Comparison of ENCODE assay signal across 10 mouse cellular contexts in the genomic region with DNA sequence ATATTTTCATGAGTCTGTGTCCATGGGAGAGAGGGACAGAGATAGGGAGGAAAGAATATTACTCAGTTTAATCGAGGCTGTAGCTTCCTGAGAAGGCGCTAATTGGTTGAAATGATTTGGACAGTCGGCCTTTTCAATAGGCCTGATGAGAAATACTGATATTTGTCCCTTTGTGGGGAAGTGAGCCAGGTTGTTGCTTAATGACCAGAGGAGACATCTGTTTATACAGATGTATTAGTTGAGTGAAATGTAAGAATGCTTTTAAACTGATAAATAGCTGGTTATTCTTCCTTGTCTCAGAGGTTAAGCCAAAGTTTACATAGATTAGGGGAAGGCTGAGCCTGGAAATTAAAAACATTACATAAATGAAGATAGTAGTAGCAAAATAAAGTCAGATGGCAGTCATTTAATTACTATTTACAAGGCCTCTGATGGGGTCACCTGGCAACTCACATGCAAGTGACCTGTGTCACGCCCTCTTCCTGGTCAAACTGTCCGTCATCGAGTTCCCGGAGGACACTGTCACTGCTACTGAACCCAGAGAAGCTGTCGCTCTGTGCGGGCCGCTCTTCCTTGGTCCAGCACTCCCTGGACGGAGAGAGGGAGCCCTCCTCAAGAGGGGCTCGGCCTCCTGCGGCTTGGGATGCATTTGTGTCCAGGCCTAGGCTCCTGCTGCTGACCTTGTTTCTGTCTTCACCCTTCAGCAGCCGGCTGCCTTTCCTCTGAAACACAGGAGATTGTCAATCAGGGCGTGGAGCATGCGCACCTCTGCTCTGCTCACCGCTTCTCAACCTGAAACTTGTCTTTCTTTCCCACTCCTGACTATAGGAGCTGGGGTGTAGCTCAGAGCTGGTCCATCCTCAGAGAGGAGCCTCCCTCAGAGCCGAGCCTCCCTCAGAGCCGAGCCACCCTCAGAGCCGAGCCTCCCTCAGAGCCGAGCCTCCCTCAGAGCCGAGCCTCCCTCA. TPM values are rescaled to one million over a fixed set of nuclear protein-coding genes. Genes with fewer than 3 reads are reported as not detected.
DNase-seq lines count a peak whose midpoint lies in the region; ATAC-seq and TF ChIP-seq lines count a peak whose summit lies in the region.
"Had no signal": no experiment of that assay in that cellular context is flagged by ENCODE, and none has a peak within 500 bp of the region (broad histone marks: within the 10 kb centered on the region; RNA-seq: fewer than 3 reads in every experiment).

No protein-coding gene starts in this region.

- peak overlapping the region; percentile 14; the same call in 1 of the 2 replicates for H3K4me2 ChIP-seq in forebrain, embryonic 14.5 days (ENCODE audit: low read length)
- H3K4me2 ChIP-seq in liver, postnatal 0 days (ENCODE audit: low read depth, low read length) = peak overlapping the region; percentile 32; the same call in 1 of the 2 replicates

- H3K4me3 ChIP-seq in ES-E14 (ENCODE audit: insufficient read depth in 1 of 2, low read depth in 1 of 2, low read length in 2 of 2, poor library complexity in 1 of 2, severe bottlenecking in 1 of 2) = peak overlapping the region; percentile 29 to 38; a peak in 3 of 4 replicates
- no peak overlapping the region for H3K4me3 ChIP-seq in forebrain, embryonic 14.5 days (ENCODE audit: low read depth, low read length)
- no peak overlapping the region for H3K4me3 ChIP-seq in liver, postnatal 0 days (ENCODE audit: low read depth, low read length)

- no peaks in the 10 kb centered on the region for H3K9me3 ChIP-seq in ES-E14 (ENCODE audit: control insufficient read depth, insufficient read depth, low read depth, low read length)
- H3K9me3 ChIP-seq in forebrain, embryonic 14.5 days (replicated peaks; ENCODE audit: control insufficient read depth, low read length) = 0 out of 2 replicates have a peak, but pooled peaks cover 5% of the 10 kb centered on the region
- no peaks in the 10 kb centered on the region for H3K9me3 ChIP-seq in liver, postnatal 0 days (ENCODE audit: low read length)

- TF ChIP-seq EP300 in liver, postnatal 0 days (IDR thresholded peaks at IDR 0.05; ENCODE audit: low read depth) = no peak

- H3K4me1 ChIP-seq in ES-E14 (ENCODE audit: control insufficient read depth in 2 of 2, insufficient read depth in 2 of 2, low read length in 2 of 2, poor library complexity in 1 of 2) = peaks cover 0 to 5% of the 10 kb centered on the region in 2 experiments; a peak in 1 of 4 replicates
- no peaks in the 10 kb centered on the region for H3K4me1 ChIP-seq in forebrain, embryonic 14.5 days (ENCODE audit: control insufficient read depth, insufficient read depth, low read length)
- no peaks in the 10 kb centered on the region for H3K4me1 ChIP-seq in liver, postnatal 0 days (ENCODE audit: insufficient read depth)

- DNase-seq in embryo, embryonic 10 days (ENCODE audit: low spot score) = peak; percentile 28
- no peak for DNase-seq in embryo, embryonic 9.5 days (ENCODE audit: extremely low spot score)
- DNase-seq in ES-E14 (ENCODE audit: low read depth, low spot score) = no peak
- no peak for DNase-seq in forebrain, embryonic 14.5 days (ENCODE audit: low spot score)
- no peak for DNase-seq in liver, postnatal 0 days
- DNase-seq in thymus, adult 18-20 months = no peak
- no peak for DNase-seq in thymus, postnatal 0 days (ENCODE audit: low spot score)
- no peak for DNase-seq in spleen, postnatal 14 days (ENCODE audit: low spot score in 2 of 2)
- DNase-seq: lung, adult 18-20 months; thymus, postnatal 36 days had no signal

- peak overlapping the region; percentile 43; the same call in 1 of the 2 replicates for H3K9ac ChIP-seq in ES-E14 (ENCODE audit: insufficient read depth, low read depth, low read length, poor library complexity, severe bottlenecking)
- H3K9ac ChIP-seq in forebrain, embryonic 14.5 days (ENCODE audit: low read length) = no peak overlapping the region
- no peak overlapping the region for H3K9ac ChIP-seq in liver, postnatal 0 days (replicated peaks)

- no peaks in the 10 kb centered on the region for H3K36me3 ChIP-seq in ES-E14 (ENCODE audit: control insufficient read depth, insufficient read depth, low read length, poor library complexity, severe bottlenecking)
- H3K36me3 ChIP-seq in forebrain, embryonic 14.5 days (ENCODE audit: control insufficient read depth, insufficient read depth, low read length) = no peaks in the 10 kb centered on the region
- no peaks in the 10 kb centered on the region for H3K36me3 ChIP-seq in liver, postnatal 0 days (replicated peaks; ENCODE audit: insufficient read depth, low read length)

- 72% methylated on average over 22 of the region's 22 CpGs for WGBS in forebrain, embryonic 14.5 days
- 71% methylated on average over 22 of the region's 22 CpGs for WGBS in liver, postnatal 0 days (ENCODE audit: insufficient replicate concordance)

- no peak for TF ChIP-seq CTCF in liver, postnatal 0 days (IDR thresholded peaks at IDR 0.05; ENCODE audit: low read depth)

- no peaks in the 10 kb centered on the region for H3K27me3 ChIP-seq in forebrain, embryonic 14.5 days (replicated peaks; ENCODE audit: control insufficient read depth, insufficient read depth, low read length)
- no peaks in the 10 kb centered on the region for H3K27me3 ChIP-seq in liver, postnatal 0 days (ENCODE audit: insufficient read depth, low read length)

- H3K27ac ChIP-seq in ES-E14 (ENCODE audit: insufficient read depth, low read depth, low read length, poor library complexity, severe bottlenecking) = 0 out of 2 replicates have a peak overlapping the region, but pooled peaks have one; percentile 25
- H3K27ac ChIP-seq in forebrain, embryonic 14.5 days (ENCODE audit: low read depth, low read length) = no peak overlapping the region
- H3K27ac ChIP-seq in liver, postnatal 0 days (ENCODE audit: low read depth) = peak overlapping the region; percentile 92; the same call in 1 of the 2 replicates

- no peak for ATAC-seq in forebrain, embryonic 14.5 days
- no peak for ATAC-seq in liver, postnatal 0 days

- in situ Hi-C loops in ES-E14 (cut with MboI; ENCODE audit: low sequenced_read_pairs in 2 of 2, unreplicated experiment in 2 of 2) = no loop called here

TF ChIP-seq in ES-E14, 5 proteins besides CTCF, POLR2A, EP300 and RAD21:
- TF ChIP-seq MAFK (IDR thresholded peaks at IDR 0.05; ENCODE audit: insufficient read depth, low read depth, low read length) (no peak), CHD2 (IDR thresholded peaks at IDR 0.05; ENCODE audit: low read depth, low read length) (no peak), ZNF384 (IDR thresholded peaks at IDR 0.05; ENCODE audit: low read depth, low read length) (no peak)

RNA-seq across cellular contexts. Expression of gene Mob4, which starts 40.6 kb away (rescaled TPM):
- total RNA-seq in ES-E14 (2012; rRNA removed) = 27.1 and 37.0 TPM in 2 replicates
- 173 and 187 TPM in 2 replicates for polyA plus RNA-seq in forebrain, embryonic 14.5 days (2014; fragmentation: Nextera tagmentation; extraction: Ambion mirVana)
- polyA plus RNA-seq in liver, postnatal 0 days (2015; fragmentation: Nextera tagmentation; extraction: Ambion mirVana) = 40.1 and 42.2 TPM in 2 replicates
- polyA plus RNA-seq in thymus, postnatal 0 days (2015; fragmentation: Nextera tagmentation; extraction: Ambion mirVana) = 127 and 149 TPM in 2 replicates

RNA-seq across cellular contexts. Expression of gene Rftn2, which starts 54.9 kb away (rescaled TPM):
- 0.40 and 0.48 TPM in 2 replicates for total RNA-seq in ES-E14 (2012; rRNA removed)
- polyA plus RNA-seq in forebrain, embryonic 14.5 days (2014; fragmentation: Nextera tagmentation; extraction: Ambion mirVana) = 12.1 and 12.2 TPM in 2 replicates
- polyA plus RNA-seq in liver, postnatal 0 days (2015; fragmentation: Nextera tagmentation; extraction: Ambion mirVana) = 0.41 and 0.52 TPM in 2 replicates
- 0.80 and 1.1 TPM in 2 replicates for polyA plus RNA-seq in thymus, postnatal 0 days (2015; fragmentation: Nextera tagmentation; extraction: Ambion mirVana)

Comparison
In these comparisons a context has a peak if more than half of its experiments do, and no peak if none do; other contexts are left out.
1. H3K4me3 ChIP-seq: peak in ES-E14 (2 of 2); none in forebrain, embryonic 14.5 days (single experiment) and liver, postnatal 0 days (single experiment).